ENCODE assay signal across 8 mouse cellular contexts in genomic region chr1:136174101-136174606, GRCm38 (mm10). TPM values are rescaled to one million over a fixed set of nuclear protein-coding genes. Genes with fewer than 3 reads are reported as not detected.
DNase-seq lines count a peak whose midpoint lies in the region; ATAC-seq and TF ChIP-seq lines count a peak whose summit lies in the region.

No protein-coding gene starts in this region.

- 20% methylated on average over 13 of the region's 13 CpGs for WGBS in forebrain, embryonic 14.5 days
- WGBS in kidney, postnatal 0 days: 15% methylated on average over 13 of the region's 13 CpGs

- H3K4me1 ChIP-seq in testis, adult 2 months (ENCODE audit: control insufficient read depth, insufficient read depth, low read length): peaks cover 17% of the 10 kb centered on the region
- no peaks in the 10 kb centered on the region for H3K4me1 ChIP-seq in forebrain, embryonic 14.5 days (ENCODE audit: control insufficient read depth, insufficient read depth, low read length)
- H3K4me1 ChIP-seq in kidney, postnatal 0 days (replicated peaks; ENCODE audit: insufficient read depth, low read length): peaks cover 12% of the 10 kb centered on the region; the same call in 1 of the 2 replicates

- peak overlapping the region; percentile 74 for H3K4me3 ChIP-seq in testis, adult 2 months (ENCODE audit: control insufficient read depth, low read depth, low read length)
- no peak overlapping the region for H3K4me3 ChIP-seq in forebrain, embryonic 14.5 days (ENCODE audit: low read depth, low read length)
- no peak overlapping the region for H3K4me3 ChIP-seq in kidney, postnatal 0 days (replicated peaks; ENCODE audit: low read depth, low read length)

- no peaks in the 10 kb centered on the region for H3K27me3 ChIP-seq in testis, adult 2 months (ENCODE audit: control insufficient read depth, insufficient read depth, low read length)
- H3K27me3 ChIP-seq in forebrain, embryonic 14.5 days (replicated peaks; ENCODE audit: control insufficient read depth, insufficient read depth, low read length): no peaks in the 10 kb centered on the region
- no peaks in the 10 kb centered on the region for H3K27me3 ChIP-seq in kidney, postnatal 0 days (ENCODE audit: insufficient read depth, low read length)

- H3K4me2 ChIP-seq in forebrain, embryonic 14.5 days (ENCODE audit: low read length): no peak overlapping the region
- peak overlapping the region; percentile 41 for H3K4me2 ChIP-seq in kidney, postnatal 0 days (ENCODE audit: low read length)

- 0 out of 2 replicates have a peak, but pooled peaks have one; percentile 21 for ATAC-seq in forebrain, embryonic 14.5 days
- ATAC-seq in kidney, postnatal 0 days (replicated peaks; ENCODE audit: low FRiP score, low read depth): peak; percentile 19
- peak; percentile 32 for ATAC-seq in megakaryocyte, adult 5-6 weeks (ENCODE audit: poor library complexity, severe bottlenecking)

- H3K27ac ChIP-seq in testis, adult 2 months (ENCODE audit: control insufficient read depth, insufficient read depth, low read depth, low read length): no peak overlapping the region
- H3K27ac ChIP-seq in forebrain, embryonic 14.5 days (ENCODE audit: low read depth, low read length): no peak overlapping the region
- H3K27ac ChIP-seq in kidney, postnatal 0 days: no peak overlapping the region

- no peak for TF ChIP-seq CTCF in testis, adult 2 months (IDR thresholded peaks at IDR 0.05; ENCODE audit: control insufficient read depth, insufficient read depth, insufficient replicate concordance, low read depth, low read length)
- no peak for TF ChIP-seq CTCF in kidney, postnatal 0 days (IDR thresholded peaks at IDR 0.05; ENCODE audit: low read depth)

- no peak for TF ChIP-seq POLR2A in testis, adult 2 months (IDR thresholded peaks at IDR 0.05; ENCODE audit: control insufficient read depth, low read depth, low read length)

- no peak overlapping the region for H3K9ac ChIP-seq in forebrain, embryonic 14.5 days (ENCODE audit: low read length)
- H3K9ac ChIP-seq in kidney, postnatal 0 days (ENCODE audit: low read depth, low read length): no peak overlapping the region

- H3K36me3 ChIP-seq in testis, adult 2 months (ENCODE audit: control insufficient read depth, insufficient read depth, low read length): no peaks in the 10 kb centered on the region
- peaks cover 88% of the 10 kb centered on the region for H3K36me3 ChIP-seq in forebrain, embryonic 14.5 days (ENCODE audit: control insufficient read depth, insufficient read depth, low read length)
- no peaks in the 10 kb centered on the region for H3K36me3 ChIP-seq in kidney, postnatal 0 days (ENCODE audit: insufficient read depth, low read length)

- no peak for DNase-seq in testis, postnatal 10 days (ENCODE audit: low spot score)
- peak; percentile 38 for DNase-seq in forebrain, embryonic 14.5 days (ENCODE audit: low spot score)
- peak; percentile 42 for DNase-seq in kidney, postnatal 0 days (ENCODE audit: low spot score)
- peak; percentile 70 for DNase-seq in testis, postnatal 14 days (ENCODE audit: low spot score)
- DNase-seq in cerebellum, postnatal 36 days: no peak
- DNase-seq in natural killer cell, adult 2 months (ENCODE audit: low spot score in 2 of 2): no peak

- H3K9me3 ChIP-seq in forebrain, embryonic 14.5 days (replicated peaks; ENCODE audit: control insufficient read depth, low read length): no peaks in the 10 kb centered on the region
- no peaks in the 10 kb centered on the region for H3K9me3 ChIP-seq in kidney, postnatal 0 days (replicated peaks; ENCODE audit: low read length)

RNA-seq across cellular contexts. Expression of gene Mroh3, which starts 38.5 kb away (rescaled TPM):
- 11.9 and 13.3 TPM in 2 replicates for polyA plus RNA-seq in testis, adult 2 months (2012; rRNA removed)
- polyA plus RNA-seq in forebrain, embryonic 14.5 days (2014; fragmentation: Nextera tagmentation; extraction: Ambion mirVana): not detected in 2 replicates
- not detected in 2 replicates for polyA plus RNA-seq in kidney, postnatal 0 days (2015; fragmentation: Nextera tagmentation; extraction: Ambion mirVana)
- not detected in 2 replicates for total RNA-seq in megakaryocyte, adult 5-6 weeks (2015)
- total RNA-seq in megakaryocyte, adult 5-6 weeks (2017): not detected in 2 replicates

RNA-seq across cellular contexts. Expression of gene Kif21b, which starts 43.0 kb away (rescaled TPM):
- polyA plus RNA-seq in testis, adult 2 months (2012; rRNA removed): 23.9 and 35.6 TPM in 2 replicates
- 52.4 and 61.5 TPM in 2 replicates for polyA plus RNA-seq in forebrain, embryonic 14.5 days (2014; fragmentation: Nextera tagmentation; extraction: Ambion mirVana)
- 0.74 and 0.88 TPM in 2 replicates for polyA plus RNA-seq in kidney, postnatal 0 days (2015; fragmentation: Nextera tagmentation; extraction: Ambion mirVana)
- 41.1 and 48.0 TPM in 2 replicates for total RNA-seq in megakaryocyte, adult 5-6 weeks (2015)
- total RNA-seq in megakaryocyte, adult 5-6 weeks (2017): 36.3 and 46.1 TPM in 2 replicates

RNA-seq across cellular contexts. Expression of gene Inava, which starts 59.9 kb away (rescaled TPM):
- polyA plus RNA-seq in testis, adult 2 months (2012; rRNA removed): 23.3 and 28.7 TPM in 2 replicates
- polyA plus RNA-seq in forebrain, embryonic 14.5 days (2014; fragmentation: Nextera tagmentation; extraction: Ambion mirVana): 5.2 and 5.9 TPM in 2 replicates
- polyA plus RNA-seq in kidney, postnatal 0 days (2015; fragmentation: Nextera tagmentation; extraction: Ambion mirVana): 13.3 and 15.9 TPM in 2 replicates
- total RNA-seq in megakaryocyte, adult 5-6 weeks (2015): not detected in 2 replicates
- total RNA-seq in megakaryocyte, adult 5-6 weeks (2017): not detected in 2 replicates

Comparison
In these comparisons a context has a peak if more than half of its experiments do, and no peak if none do; other contexts are left out.
1. DNase-seq: peak in forebrain, embryonic 14.5 days (single experiment), kidney, postnatal 0 days (single experiment) and testis, postnatal 14 days (single experiment); none in testis, postnatal 10 days (single experiment), cerebellum, postnatal 36 days (0 of 2) and natural killer cell, adult 2 months (0 of 2).
2. RNA of gene Mroh3, which starts 38.5 kb away (polyA plus RNA-seq): 11.9 to 13.3 TPM in testis, adult 2 months; not detected in forebrain, embryonic 14.5 days and not detected in kidney, postnatal 0 days; every median in the first group is over 10 times any median in the second.
3. RNA of gene Kif21b, which starts 43.0 kb away (polyA plus RNA-seq): 52.4 to 61.5 TPM in forebrain, embryonic 14.5 days and 23.9 to 35.6 TPM in testis, adult 2 months; 0.74 to 0.88 TPM in kidney, postnatal 0 days; every median in the first group is over 10 times any median in the second.
4. Peak in every context shown above with its lines, with median percentiles within 50 percentile points of each other: ATAC-seq.